Mouse (Mus musculus) thymus, postnatal 10 days (tissue): ENCODE measurements at regions not wholly inside any gene's neighbourhood (a gene's known extent, or its start where the extent isn't known, plus 50 kb on each side); places are given as distances from the start of the nearest gene placed in this dataset.

Experiments used
- DNase-seq, 2 experiments: peaks; one replicate each; pipeline ENCODE4 v3.0.0; 2021; ENCODE audit warnings: low spot score in 2 of 2

- no peak for DNase-seq
Measured at GRCm38 (mm10) chr3:82781464-82781863, 94.8 kb downstream of the Rbm46 start.

GRCm38 (mm10) chr3:82770512-82771270 lies 105.6 kb downstream of the Rbm46 start:
- DNase-seq: no peak

GRCm38 (mm10) chr3:82767484-82767883 lies 108.8 kb downstream of the Rbm46 start:
- DNase-seq: no peak

- DNase-seq: no peak
Measured at GRCm38 (mm10) chr3:82759946-82760345, 116.3 kb downstream of the Rbm46 start.

DNA sequence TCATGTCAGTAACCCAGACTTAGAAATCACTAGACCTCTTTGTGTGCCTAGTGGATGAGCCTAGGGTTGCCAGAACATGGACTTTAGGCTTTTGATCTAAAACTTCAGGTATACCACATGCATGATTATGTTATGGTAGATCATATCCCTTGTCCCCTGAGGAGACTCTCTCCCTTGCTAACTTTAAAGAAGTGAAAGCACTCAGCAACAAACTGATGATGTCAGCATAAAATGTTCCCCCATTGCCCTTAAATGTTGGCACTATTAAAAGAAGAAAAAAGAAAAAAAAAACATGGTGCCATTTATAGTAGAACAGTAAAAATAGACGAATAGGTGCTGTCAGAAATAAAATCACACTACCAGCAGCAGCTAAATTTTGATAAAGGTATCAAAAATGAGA lies 117.3 kb downstream of the Rbm46 start:
- DNase-seq: no peak

- DNase-seq: peak in 1 of 2 experiments; percentile 23
Measured at GRCm38 (mm10) chr3:82725546-82725945, 150.7 kb downstream of the Rbm46 start.

- no peak for DNase-seq
Measured at GRCm38 (mm10) chr3:82707628-82708027, 159.7 kb upstream of the Npy2r start.

DNA sequence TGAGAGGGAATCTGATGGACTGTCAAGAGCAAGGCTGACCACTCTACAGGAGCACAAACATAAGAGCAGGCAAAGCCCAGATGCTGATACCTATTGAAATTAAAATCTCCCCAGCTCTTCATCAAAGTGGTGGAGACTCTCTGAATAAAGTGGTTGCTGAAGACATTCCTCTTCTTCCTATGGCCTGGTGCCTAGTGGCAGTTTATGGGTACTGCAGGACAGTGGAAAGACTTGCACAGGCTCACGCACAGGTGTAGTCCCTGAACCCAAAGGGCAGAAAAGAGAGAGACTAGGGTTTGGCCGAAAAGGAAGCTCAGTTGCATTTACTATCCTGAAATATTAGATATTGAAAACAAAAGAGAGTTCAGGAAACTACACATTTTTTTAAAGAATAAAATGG lies 144.2 kb upstream of the Npy2r start:
- DNase-seq: no peak

DNA sequence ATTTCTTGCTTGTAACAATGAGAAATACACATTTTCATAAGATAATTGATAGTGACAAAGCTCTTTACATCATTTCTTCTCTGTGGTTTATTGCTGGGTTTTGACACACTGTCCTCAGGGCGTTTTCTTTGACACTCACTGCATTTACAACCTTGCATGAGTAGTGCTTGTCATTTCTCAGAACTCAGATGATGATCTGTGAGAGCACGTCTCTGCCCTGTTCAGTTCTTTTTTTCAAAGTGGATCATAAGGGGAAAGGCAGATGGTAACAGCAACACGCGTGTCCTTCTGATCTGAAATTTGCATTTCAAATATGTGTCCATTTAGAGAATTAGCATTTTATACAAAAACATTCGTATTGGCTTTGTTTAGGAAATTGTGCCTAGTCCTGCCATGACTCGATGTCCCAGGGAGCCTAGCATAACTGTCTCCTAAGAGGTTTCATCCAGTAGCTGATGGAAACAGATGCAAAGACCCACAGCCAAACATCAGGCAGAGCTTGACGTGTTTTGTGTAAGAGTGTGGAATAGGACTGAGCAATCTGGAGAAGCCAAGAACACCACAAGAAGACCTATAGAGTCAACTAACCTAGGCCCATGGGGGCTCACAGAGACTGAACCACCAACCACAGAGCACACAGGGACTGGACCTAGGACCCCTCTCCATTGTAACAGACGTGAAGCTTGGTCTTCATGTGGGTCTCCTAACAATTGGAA lies 108.4 kb upstream of the Npy2r start:
- DNase-seq: no peak

- no peak for DNase-seq
Measured at GRCm38 (mm10) chr3:82652346-82652745, 104.5 kb upstream of the Npy2r start.

- no peak for DNase-seq
Measured at GRCm38 (mm10) chr3:82640052-82640451, 92.2 kb upstream of the Npy2r start.

DNA sequence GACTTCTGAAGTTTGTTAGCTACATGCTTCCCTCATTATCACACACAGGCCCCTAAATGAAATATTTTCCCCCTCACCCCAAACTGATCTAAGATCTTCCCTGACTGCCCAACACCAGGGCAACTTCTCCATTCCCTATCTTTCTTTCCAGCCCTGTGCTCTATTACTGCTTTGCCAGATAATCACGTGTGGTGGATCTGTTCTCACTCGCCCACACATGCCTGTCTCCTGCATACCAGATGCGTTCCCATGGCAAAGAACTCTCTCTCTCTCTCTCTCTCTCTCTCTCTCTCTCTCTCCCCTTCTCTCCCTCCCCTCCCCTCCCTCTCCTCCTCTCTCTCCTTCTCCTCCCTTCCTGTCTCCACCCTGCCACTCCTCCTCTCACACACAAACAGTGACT lies 88.8 kb upstream of the Npy2r start:
- no peak for DNase-seq

GRCm38 (mm10) chr3:82620418-82621003 lies 72.6 kb upstream of the Npy2r start:
- no peak for DNase-seq

- DNase-seq: no peak
Measured at GRCm38 (mm10) chr3:82619371-82619770, 71.5 kb upstream of the Npy2r start.

GRCm38 (mm10) chr3:82601880-82602279 lies 54.0 kb upstream of the Npy2r start:
- DNase-seq: no peak

GRCm38 (mm10) chr3:82598656-82599055 lies 50.8 kb upstream of the Npy2r start:
- DNase-seq: no peak
